Mouse (Mus musculus): ENCODE results near the gene Bace1.

- no peak for TF ChIP-seq CTCF (IDR thresholded peaks at IDR 0.05; ENCODE audit: low read depth, low read length)
- TF ChIP-seq POLR2A (IDR thresholded peaks at IDR 0.05; ENCODE audit: insufficient read depth, low read length) = no peak
- no peak for TF ChIP-seq EP300 (IDR thresholded peaks at IDR 0.05; ENCODE audit: insufficient read depth, low read depth, low read length)
These were observed 3.1 kb downstream of the Bace1 start for GRCm38 (mm10) chr9:45841458-45841857.
